Mouse (Mus musculus): ENCODE results near the gene Eif5. TPM values are rescaled to one million over a fixed set of nuclear protein-coding genes. Genes with fewer than 3 reads are reported as not detected.

The Eif5 gene
- polyA plus RNA-seq, 1 experiment from 2014 or later: 738 TPM

GRCm38 (mm10) chr12:111512572-111513063 is 25.2 kb upstream of the Eif5 start:
- Histone ChIP-seq H3K9ac (no peak overlapping the region), H3K9me3 (0 out of 2 replicates have a peak, but pooled peaks cover 4% of the 10 kb centered on the region), H3K27ac (no peak overlapping the region), H3K4me2 (no peak overlapping the region), H3K4me3 (replicated peaks) (no peak overlapping the region), H3K4me1 (no peaks in the 10 kb centered on the region), H3K27me3 (no peaks in the 10 kb centered on the region), H3K36me3 (replicated peaks) (no peaks in the 10 kb centered on the region)
- ATAC-seq (ENCODE audit: low FRiP score): no peak
- WGBS: 87% methylated on average over 12 of the region's 12 CpGs

GRCm38 (mm10) chr12:111513673-111514072 is 24.1 kb upstream of the Eif5 start:
- no peaks in the 10 kb centered on the region for H3K4me1 ChIP-seq
- ATAC-seq (ENCODE audit: low FRiP score): no peak
- no peak overlapping the region for H3K27ac ChIP-seq
- H3K9me3 ChIP-seq: 0 out of 2 replicates have a peak, but pooled peaks cover 4% of the 10 kb centered on the region
- H3K4me2 ChIP-seq: no peak overlapping the region
- H3K27me3 ChIP-seq: no peaks in the 10 kb centered on the region
- H3K36me3 ChIP-seq (replicated peaks): no peaks in the 10 kb centered on the region
- H3K9ac ChIP-seq: no peak overlapping the region
- no peak overlapping the region for H3K4me3 ChIP-seq (replicated peaks)
- 82% methylated on average over 5 of the region's 5 CpGs for WGBS

GRCm38 (mm10) chr12:111514231-111514792 is 23.5 kb upstream of the Eif5 start:
- H3K36me3 ChIP-seq (replicated peaks): no peaks in the 10 kb centered on the region
- no peak for ATAC-seq (ENCODE audit: low FRiP score)
- H3K9me3 ChIP-seq: 0 out of 2 replicates have a peak, but pooled peaks cover 4% of the 10 kb centered on the region
- WGBS: 72% methylated on average over 7 of the region's 7 CpGs
- no peaks in the 10 kb centered on the region for H3K27me3 ChIP-seq
- no peak overlapping the region for H3K27ac ChIP-seq
- H3K9ac ChIP-seq: no peak overlapping the region
- H3K4me3 ChIP-seq (replicated peaks): no peak overlapping the region
- H3K4me1 ChIP-seq: no peaks in the 10 kb centered on the region
- no peak overlapping the region for H3K4me2 ChIP-seq

- H3K36me3 ChIP-seq (replicated peaks): no peaks in the 10 kb centered on the region
- no peak overlapping the region for H3K9ac ChIP-seq
- ATAC-seq (ENCODE audit: low FRiP score): no peak
- no peaks in the 10 kb centered on the region for H3K4me1 ChIP-seq
- no peak overlapping the region for H3K4me2 ChIP-seq
- H3K27ac ChIP-seq: no peak overlapping the region
- no peaks in the 10 kb centered on the region for H3K27me3 ChIP-seq
- 91% methylated on average over 7 of the region's 7 CpGs for WGBS
- H3K4me3 ChIP-seq (replicated peaks): no peak overlapping the region
- H3K9me3 ChIP-seq: 0 out of 2 replicates have a peak, but pooled peaks cover 4% of the 10 kb centered on the region
These were observed 22.8 kb upstream of the Eif5 start for GRCm38 (mm10) chr12:111514874-111515649.

GRCm38 (mm10) chr12:111515920-111516319 is 21.9 kb upstream of the Eif5 start:
- WGBS: 88% methylated on average over 5 of the region's 5 CpGs
- H3K4me1 ChIP-seq: no peaks in the 10 kb centered on the region
- ATAC-seq (ENCODE audit: low FRiP score): no peak

GRCm38 (mm10) chr12:111516826-111517225 is 21.0 kb upstream of the Eif5 start:
- H3K4me1 ChIP-seq: no peaks in the 10 kb centered on the region
- no peak overlapping the region for H3K27ac ChIP-seq
- no peak for ATAC-seq (ENCODE audit: low FRiP score)
- H3K9ac ChIP-seq: no peak overlapping the region
- no peaks in the 10 kb centered on the region for H3K27me3 ChIP-seq
- H3K4me3 ChIP-seq (replicated peaks): no peak overlapping the region
- no peak overlapping the region for H3K4me2 ChIP-seq
- H3K9me3 ChIP-seq: peaks cover 7% of the 10 kb centered on the region; the same call in 1 of the 2 replicates
- no peaks in the 10 kb centered on the region for H3K36me3 ChIP-seq (replicated peaks)
- WGBS: 86% methylated on average over 6 of the region's 6 CpGs

More at GRCm38 (mm10) chr12:111515920-111516319, 21.9 kb upstream of the Eif5 start:
- H3K4me3 ChIP-seq (replicated peaks): no peak overlapping the region
- no peak overlapping the region for H3K4me2 ChIP-seq
- no peaks in the 10 kb centered on the region for H3K36me3 ChIP-seq (replicated peaks)
- H3K27me3 ChIP-seq: no peaks in the 10 kb centered on the region
- no peak overlapping the region for H3K9ac ChIP-seq
- H3K27ac ChIP-seq: no peak overlapping the region
- 0 out of 2 replicates have a peak, but pooled peaks cover 4% of the 10 kb centered on the region for H3K9me3 ChIP-seq

GRCm38 (mm10) chr12:111517901-111518300 is 19.9 kb upstream of the Eif5 start:
- Histone ChIP-seq H3K4me3 (replicated peaks) (no peak overlapping the region), H3K27me3 (no peaks in the 10 kb centered on the region), H3K4me2 (no peak overlapping the region), H3K36me3 (replicated peaks) (no peaks in the 10 kb centered on the region), H3K4me1 (no peaks in the 10 kb centered on the region), H3K9ac (no peak overlapping the region), H3K9me3 (peaks cover 17% of the 10 kb centered on the region; the same call in 1 of the 2 replicates), H3K27ac (no peak overlapping the region)
- ATAC-seq (ENCODE audit: low FRiP score): no peak
- 75% methylated on average over 4 of the region's 4 CpGs for WGBS

GRCm38 (mm10) chr12:111518391-111518790 is 19.4 kb upstream of the Eif5 start:
- Histone ChIP-seq H3K9me3 (peaks cover 19% of the 10 kb centered on the region; the same call in 1 of the 2 replicates), H3K4me3 (replicated peaks) (no peak overlapping the region), H3K27me3 (no peaks in the 10 kb centered on the region), H3K27ac (no peak overlapping the region), H3K36me3 (replicated peaks) (no peaks in the 10 kb centered on the region), H3K4me1 (no peaks in the 10 kb centered on the region), H3K9ac (no peak overlapping the region), H3K4me2 (no peak overlapping the region)
- WGBS: 87% methylated on average over 9 of the region's 9 CpGs
- no peak for ATAC-seq (ENCODE audit: low FRiP score)

- H3K9ac ChIP-seq: no peak overlapping the region
- ATAC-seq (ENCODE audit: low FRiP score): no peak
These were observed 18.0 kb upstream of the Eif5 start for GRCm38 (mm10) chr12:111519821-111520220.

GRCm38 (mm10) chr12:111520994-111521393 is 16.8 kb upstream of the Eif5 start:
- no peaks in the 10 kb centered on the region for H3K36me3 ChIP-seq (replicated peaks)
- no peak overlapping the region for H3K27ac ChIP-seq
- 86% methylated on average over 2 of the region's 2 CpGs for WGBS
- peaks cover 15% of the 10 kb centered on the region; the same call in 1 of the 2 replicates for H3K9me3 ChIP-seq
- H3K4me2 ChIP-seq: no peak overlapping the region
- ATAC-seq (ENCODE audit: low FRiP score): no peak
- no peak overlapping the region for H3K9ac ChIP-seq
- no peaks in the 10 kb centered on the region for H3K27me3 ChIP-seq
- H3K4me1 ChIP-seq: no peaks in the 10 kb centered on the region
- no peak overlapping the region for H3K4me3 ChIP-seq (replicated peaks)

More at GRCm38 (mm10) chr12:111519821-111520220, 18.0 kb upstream of the Eif5 start:
- Histone ChIP-seq H3K4me3 (replicated peaks) (no peak overlapping the region), H3K4me1 (no peaks in the 10 kb centered on the region), H3K36me3 (replicated peaks) (no peaks in the 10 kb centered on the region), H3K27ac (no peak overlapping the region), H3K9me3 (peaks cover 19% of the 10 kb centered on the region; the same call in 1 of the 2 replicates), H3K4me2 (no peak overlapping the region), H3K27me3 (no peaks in the 10 kb centered on the region)
- WGBS: 72% methylated on average over 5 of the region's 5 CpGs

- no peak for ATAC-seq (ENCODE audit: low FRiP score)
- 73% methylated on average over 1 of the region's 1 CpGs for WGBS
- peaks cover 15% of the 10 kb centered on the region; the same call in 1 of the 2 replicates for H3K9me3 ChIP-seq
- H3K27ac ChIP-seq: no peak overlapping the region
- no peaks in the 10 kb centered on the region for H3K4me1 ChIP-seq
- no peak overlapping the region for H3K9ac ChIP-seq
- no peaks in the 10 kb centered on the region for H3K27me3 ChIP-seq
- H3K36me3 ChIP-seq (replicated peaks): no peaks in the 10 kb centered on the region
- H3K4me2 ChIP-seq: no peak overlapping the region
- no peak overlapping the region for H3K4me3 ChIP-seq (replicated peaks)
These were observed 13.3 kb upstream of the Eif5 start for GRCm38 (mm10) chr12:111524469-111524868.

- Histone ChIP-seq H3K9ac (no peak overlapping the region), H3K9me3 (peaks cover 15% of the 10 kb centered on the region; the same call in 1 of the 2 replicates), H3K27ac (no peak overlapping the region), H3K27me3 (no peaks in the 10 kb centered on the region), H3K4me2 (no peak overlapping the region), H3K36me3 (replicated peaks) (no peaks in the 10 kb centered on the region), H3K4me1 (no peaks in the 10 kb centered on the region), H3K4me3 (replicated peaks) (no peak overlapping the region)
- 84% methylated on average over 3 of the region's 3 CpGs for WGBS
- no peak for ATAC-seq (ENCODE audit: low FRiP score)
These were observed 12.9 kb upstream of the Eif5 start for GRCm38 (mm10) chr12:111524883-111525282.

All from forebrain, embryonic 12.5 days (tissue).